Mouse (Mus musculus) liver, embryonic 15.5 days (tissue): ENCODE data around the gene Crybg2. TPM values are rescaled to one million over a fixed set of nuclear protein-coding genes. Genes with fewer than 3 reads are reported as not detected.

Experiments used
- ATAC-seq: fragments of 200-750 bp; cut with Nextera tagmentation; 2 replicates; pipeline ENCODE4 v1.8.0; 2017; ENCODE audit warnings: moderate number of reproducible peaks, mild to moderate bottlenecking, moderate library complexity; ENCODE audit not compliant: insufficient read depth
- H3K27ac ChIP-seq: fragments of 300-500 bp; sonication (generic); replicated peaks from 2 replicates; pipeline ENCODE4 v1.5.1; 2015; ENCODE audit warnings: mild to moderate bottlenecking, inconsistent platforms
- H3K27me3 ChIP-seq: fragments of 300-500 bp; sonication (generic); 2 replicates; pipeline ENCODE4 v1.6.1; 2015; ENCODE audit warnings: mild to moderate bottlenecking, inconsistent platforms
- H3K36me3 ChIP-seq: fragments of 300-500 bp; sonication (generic); replicated peaks from 2 replicates; pipeline ENCODE4 v1.6.1; 2015; ENCODE audit warnings: moderate library complexity, mild to moderate bottlenecking, inconsistent platforms
- H3K4me1 ChIP-seq: fragments of 300-500 bp; sonication (generic); replicated peaks from 2 replicates; pipeline ENCODE4 v1.6.1; 2015; ENCODE audit warnings: inconsistent platforms
- H3K4me2 ChIP-seq: fragments of 300-500 bp; sonication (generic); 2 replicates; pipeline ENCODE4 v1.6.1; 2015; ENCODE audit warnings: moderate library complexity, mild to moderate bottlenecking, inconsistent platforms
- H3K4me3 ChIP-seq: fragments of 300-500 bp; sonication (generic); replicated peaks from 2 replicates; pipeline ENCODE4 v1.5.1; 2015; ENCODE audit warnings: mild to moderate bottlenecking, inconsistent platforms
- H3K9ac ChIP-seq: fragments of 300-500 bp; sonication (generic); 2 replicates; pipeline ENCODE4 v1.6.1; 2015; ENCODE audit warnings: moderate library complexity, mild to moderate bottlenecking, inconsistent platforms
- H3K9me3 ChIP-seq: fragments of 300-500 bp; sonication (generic); replicated peaks from 2 replicates; pipeline ENCODE4 v1.6.1; 2016; ENCODE audit warnings: inconsistent platforms
- WGBS: fragments of 180-500 bp; shearing (Covaris S2); methylation state at CpG from one replicate; pipeline ENCODE4 v1.1.7; 2015; ENCODE audit warnings: mixed read lengths; ENCODE audit not compliant: insufficient replicate concordance; 5-methylcytosine and 5-hydroxymethylcytosine counted together
- polyA plus RNA-seq: library from polyadenylated mRNA; unstranded; fragments of >200 nt; fragmentation: Nextera tagmentation; extraction: Ambion mirVana; gene quantifications from 2 replicates; pipeline ENCODE4 v1.2.1, GENCODE M21; 2015

Crybg2 gene
- polyA plus RNA-seq, 1 experiment from 2014 or later: 0.59 TPM

DNA sequence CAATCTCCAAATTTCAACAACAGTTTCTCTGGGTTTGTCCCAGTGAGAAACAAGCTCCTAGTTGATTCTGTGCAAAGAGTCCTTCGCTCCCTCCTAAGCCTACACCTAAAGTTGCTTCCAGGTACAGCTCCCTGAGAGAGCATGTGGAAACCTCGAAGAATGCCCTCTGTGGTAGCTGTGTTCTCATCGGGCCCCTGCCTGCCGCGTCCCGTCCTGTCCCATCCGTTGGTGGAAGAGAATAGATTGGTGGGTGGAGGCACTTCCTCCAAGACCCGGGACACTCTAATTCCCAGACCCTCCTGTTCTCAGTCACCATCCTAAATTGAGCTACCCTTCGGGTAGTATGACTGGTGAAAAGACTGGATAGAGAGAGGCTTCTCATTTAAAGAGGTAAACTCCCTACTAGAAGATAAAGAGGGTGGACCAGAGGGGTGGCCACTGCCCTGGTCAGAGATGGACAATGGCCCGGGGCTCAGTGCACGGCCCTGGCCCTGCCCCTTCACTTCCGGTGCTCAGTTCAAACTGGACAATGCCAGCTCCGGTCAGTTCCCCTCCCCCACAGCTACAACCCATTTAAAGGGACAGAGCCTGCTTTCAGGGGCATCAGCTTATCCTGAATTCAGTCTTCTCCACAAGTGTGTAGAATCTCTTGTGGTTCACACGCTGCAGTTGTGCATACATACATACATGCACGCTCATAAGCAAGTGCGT, 40.8 kb upstream of the Crybg2 start:
- no peak overlapping the region for H3K27ac ChIP-seq
- H3K36me3 ChIP-seq: no peaks in the 10 kb centered on the region
- no peak for ATAC-seq
- H3K4me2 ChIP-seq: peak overlapping the region; percentile 7
- WGBS: 4% methylated on average over 16 of the region's 16 CpGs
- no peak overlapping the region for H3K4me3 ChIP-seq
- H3K4me1 ChIP-seq: peaks cover 15% of the 10 kb centered on the region
- H3K9ac ChIP-seq: no peak overlapping the region
- no peaks in the 10 kb centered on the region for H3K9me3 ChIP-seq
- H3K27me3 ChIP-seq: peaks cover 64% of the 10 kb centered on the region

DNA sequence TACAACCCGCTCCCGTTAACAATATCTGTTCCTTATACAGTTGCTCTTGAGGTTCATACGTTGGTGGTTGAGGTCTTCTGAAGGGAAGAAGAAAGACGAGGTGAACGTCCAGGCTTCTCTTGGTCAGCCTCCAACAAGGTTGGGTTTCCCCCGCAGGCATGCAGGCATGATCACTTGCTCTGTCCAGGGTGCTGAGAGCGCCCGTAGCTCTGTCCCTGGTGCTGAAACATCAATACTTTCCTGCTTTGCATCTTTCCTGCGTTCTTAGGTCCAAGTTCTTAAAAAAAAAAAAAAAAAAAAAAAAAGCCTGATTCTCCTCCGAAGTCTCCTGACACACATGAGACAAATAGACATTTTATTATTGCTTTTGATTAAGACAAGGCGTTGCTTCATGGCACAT, 40.0 kb upstream of the Crybg2 start:
- peaks cover 15% of the 10 kb centered on the region for H3K4me1 ChIP-seq
- no peak for ATAC-seq
- 3% methylated on average over 11 of the region's 11 CpGs for WGBS
- H3K4me3 ChIP-seq: no peak overlapping the region
- H3K9me3 ChIP-seq: no peaks in the 10 kb centered on the region
- peaks cover 56% of the 10 kb centered on the region for H3K27me3 ChIP-seq
- no peaks in the 10 kb centered on the region for H3K36me3 ChIP-seq
- no peak overlapping the region for H3K27ac ChIP-seq
- H3K9ac ChIP-seq: no peak overlapping the region
- H3K4me2 ChIP-seq: no peak overlapping the region

GRCm38 (mm10) chr4:134025802-134026201, 34.8 kb upstream of the Crybg2 start:
- WGBS: 66% methylated on average over 9 of the region's 9 CpGs
- Histone ChIP-seq H3K4me1 (no peaks in the 10 kb centered on the region), H3K4me3 (no peak overlapping the region), H3K9ac (no peak overlapping the region), H3K9me3 (no peaks in the 10 kb centered on the region), H3K27me3 (peaks cover 4% of the 10 kb centered on the region), H3K27ac (no peak overlapping the region), H3K36me3 (no peaks in the 10 kb centered on the region), H3K4me2 (no peak overlapping the region)
- no peak for ATAC-seq

- WGBS: 5% methylated on average over 16 of the region's 16 CpGs
- Histone ChIP-seq H3K36me3 (no peaks in the 10 kb centered on the region), H3K9ac (no peak overlapping the region), H3K9me3 (no peaks in the 10 kb centered on the region), H3K27me3 (no peaks in the 10 kb centered on the region), H3K27ac (no peak overlapping the region), H3K4me3 (no peak overlapping the region), H3K4me1 (0 out of 2 replicates have a peak, but pooled peaks cover 2% of the 10 kb centered on the region), H3K4me2 (no peak overlapping the region)
- no peak for ATAC-seq
These were observed 24.7 kb upstream of the Crybg2 start for GRCm38 (mm10) chr4:134035953-134036352.

DNA sequence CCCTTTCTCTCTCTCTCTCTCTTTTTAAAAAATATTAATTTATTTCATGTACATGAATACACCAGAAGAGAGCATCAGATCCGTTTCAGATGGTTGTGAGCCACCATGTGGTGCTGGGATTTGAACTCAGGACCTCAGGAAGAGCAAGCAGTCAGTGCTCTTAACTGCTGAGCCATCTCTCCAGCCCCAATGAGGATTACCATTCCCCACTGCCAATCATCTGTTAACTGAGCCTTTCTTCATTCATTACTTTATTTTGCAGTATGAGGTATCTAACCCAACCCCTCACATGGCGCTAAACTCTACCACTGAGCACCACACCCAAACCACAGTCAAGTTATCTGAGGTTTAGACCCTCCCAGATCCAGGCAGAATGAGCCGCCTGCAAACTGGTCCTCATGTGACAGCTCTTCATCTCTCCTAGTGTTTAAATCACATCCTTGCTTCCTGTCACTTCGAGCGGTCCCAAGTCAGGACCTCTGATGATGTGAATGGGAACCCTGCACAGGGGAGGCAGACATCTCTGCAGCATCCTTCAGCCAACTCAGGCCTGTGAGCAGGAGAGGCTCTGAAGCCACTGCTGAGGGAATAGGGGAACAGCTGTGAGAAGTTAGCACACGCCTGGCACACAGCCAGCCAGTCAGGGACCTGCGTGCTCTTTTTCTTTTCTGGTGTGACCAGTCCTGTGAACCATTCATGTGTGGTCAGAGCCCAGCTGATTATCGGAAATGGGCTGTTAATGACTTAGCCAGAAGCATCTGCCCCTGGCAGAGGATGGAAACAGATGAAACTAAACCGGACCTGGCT, 19.1 kb upstream of the Crybg2 start:
- no peaks in the 10 kb centered on the region for H3K9me3 ChIP-seq
- no peaks in the 10 kb centered on the region for H3K27me3 ChIP-seq
- H3K36me3 ChIP-seq: no peaks in the 10 kb centered on the region
- no peak overlapping the region for H3K27ac ChIP-seq
- 13% methylated on average over 9 of the region's 9 CpGs for WGBS
- no peak overlapping the region for H3K4me2 ChIP-seq
- 0 out of 2 replicates have a peak, but pooled peaks cover 3% of the 10 kb centered on the region for H3K4me1 ChIP-seq
- H3K9ac ChIP-seq: no peak overlapping the region
- ATAC-seq: no peak
- H3K4me3 ChIP-seq: no peak overlapping the region

GRCm38 (mm10) chr4:134043041-134043440, 17.6 kb upstream of the Crybg2 start:
- H3K27ac ChIP-seq: no peak overlapping the region
- no peak for ATAC-seq
- no peaks in the 10 kb centered on the region for H3K36me3 ChIP-seq
- H3K4me2 ChIP-seq: no peak overlapping the region
- H3K9me3 ChIP-seq: no peaks in the 10 kb centered on the region
- 7% methylated on average over 2 of the region's 2 CpGs for WGBS
- H3K9ac ChIP-seq: no peak overlapping the region
- H3K4me3 ChIP-seq: no peak overlapping the region
- no peaks in the 10 kb centered on the region for H3K27me3 ChIP-seq
- 0 out of 2 replicates have a peak, but pooled peaks cover 3% of the 10 kb centered on the region for H3K4me1 ChIP-seq

DNA sequence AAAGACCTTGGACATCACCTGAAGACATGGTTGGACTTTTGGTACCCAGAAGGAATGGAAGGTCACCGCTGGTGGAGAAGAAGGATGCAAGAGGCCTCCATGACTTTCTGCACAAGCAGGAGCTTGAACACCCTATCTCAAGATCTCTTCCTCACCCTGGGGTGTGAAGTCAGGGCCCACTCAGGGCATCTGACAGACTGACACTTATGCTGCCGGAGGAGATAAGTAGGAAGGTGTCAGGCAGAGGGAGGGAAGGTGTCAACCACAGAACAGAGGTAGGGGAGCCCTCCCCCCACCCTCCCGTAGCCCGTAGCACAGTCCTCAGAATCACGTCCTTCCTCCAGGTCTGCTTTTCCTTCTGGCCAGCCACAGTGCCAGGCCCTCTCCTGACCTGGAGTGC, 13.0 kb upstream of the Crybg2 start:
- H3K4me2 ChIP-seq: no peak overlapping the region
- no peaks in the 10 kb centered on the region for H3K36me3 ChIP-seq
- no peak for ATAC-seq
- peaks cover 2% of the 10 kb centered on the region; the same call in 1 of the 2 replicates for H3K27me3 ChIP-seq
- 0 out of 2 replicates have a peak, but pooled peaks cover 5% of the 10 kb centered on the region for H3K4me1 ChIP-seq
- H3K27ac ChIP-seq: no peak overlapping the region
- no peak overlapping the region for H3K9ac ChIP-seq
- WGBS: 52% methylated on average over 5 of the region's 5 CpGs
- no peaks in the 10 kb centered on the region for H3K9me3 ChIP-seq
- H3K4me3 ChIP-seq: no peak overlapping the region

- Histone ChIP-seq H3K9me3 (no peaks in the 10 kb centered on the region), H3K36me3 (no peaks in the 10 kb centered on the region), H3K4me3 (no peak overlapping the region), H3K4me1 (0 out of 2 replicates have a peak, but pooled peaks cover 6% of the 10 kb centered on the region), H3K4me2 (no peak overlapping the region), H3K9ac (no peak overlapping the region), H3K27me3 (peaks cover 4% of the 10 kb centered on the region; the same call in 1 of the 2 replicates), H3K27ac (no peak overlapping the region)
- ATAC-seq: no peak
- 59% methylated on average over 5 of the region's 5 CpGs for WGBS
These were observed 8.7 kb upstream of the Crybg2 start for GRCm38 (mm10) chr4:134051912-134052311.

- Histone ChIP-seq H3K27ac (no peak overlapping the region), H3K9ac (no peak overlapping the region), H3K27me3 (peaks cover 7% of the 10 kb centered on the region; the same call in 1 of the 2 replicates), H3K4me2 (no peak overlapping the region), H3K4me3 (no peak overlapping the region), H3K4me1 (0 out of 2 replicates have a peak, but pooled peaks cover 6% of the 10 kb centered on the region), H3K36me3 (no peaks in the 10 kb centered on the region), H3K9me3 (no peaks in the 10 kb centered on the region)
- 12% methylated on average over 8 of the region's 8 CpGs for WGBS
- no peak for ATAC-seq
These were observed 8.1 kb upstream of the Crybg2 start for GRCm38 (mm10) chr4:134052560-134052959.

- no peak for ATAC-seq
- no peak within 1 kb of the TSS for H3K4me2 ChIP-seq
- no peak within 1 kb of the TSS for H3K4me3 ChIP-seq
- WGBS: 46% methylated on average over 3 of the region's 3 CpGs
- peaks cover 10% of the 10 kb centered on the region for H3K27me3 ChIP-seq
- H3K9ac ChIP-seq: no peak within 1 kb of the TSS
- no peaks in the 10 kb centered on the region for H3K36me3 ChIP-seq
- no peaks in the 10 kb centered on the region for H3K9me3 ChIP-seq
- H3K27ac ChIP-seq: no peak within 1 kb of the TSS
- 0 out of 2 replicates have a peak, but pooled peaks cover 8% of the 10 kb centered on the region for H3K4me1 ChIP-seq
These were observed 7.1 kb upstream of the Crybg2 start, which contains the start of gene Zfp683 for GRCm38 (mm10) chr4:134053538-134053937. Gene Zfp683, plus strand, starts transcription at chr4:134053838.

DNA sequence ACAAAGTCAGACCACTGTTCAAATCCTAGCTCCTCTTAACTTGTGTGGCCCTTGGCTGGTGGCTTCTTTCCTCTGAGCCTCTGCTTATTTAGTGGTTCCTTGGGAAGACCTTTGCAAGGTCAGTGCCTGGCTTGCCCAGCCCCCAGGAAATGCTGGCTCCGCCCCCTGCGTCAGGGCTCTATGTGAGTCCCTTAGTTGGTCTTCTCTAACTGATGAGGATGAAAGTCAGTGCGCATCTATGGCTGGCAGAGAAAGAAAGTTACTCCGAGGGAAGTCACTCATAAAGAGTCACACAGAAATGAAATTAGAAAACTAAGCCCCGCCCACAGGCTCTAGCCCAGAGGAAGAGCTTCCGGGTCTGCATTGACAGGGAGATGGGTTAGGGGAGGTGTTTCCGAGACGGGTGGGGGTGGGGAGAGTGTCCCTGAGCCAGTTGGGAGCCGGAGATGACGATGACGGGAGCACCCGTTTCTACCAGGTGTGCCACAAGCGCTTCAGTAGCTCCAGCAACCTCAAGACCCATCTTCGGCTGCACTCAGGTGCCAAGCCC, 2.4 kb upstream of the Crybg2 start:
- H3K9me3 ChIP-seq: no peaks in the 10 kb centered on the region
- H3K27me3 ChIP-seq: peaks cover 10% of the 10 kb centered on the region
- H3K36me3 ChIP-seq: no peaks in the 10 kb centered on the region
- WGBS: 19% methylated on average over 14 of the region's 14 CpGs
- no peak overlapping the region for H3K27ac ChIP-seq
- H3K9ac ChIP-seq: no peak overlapping the region
- H3K4me2 ChIP-seq: peak overlapping the region; percentile 37
- ATAC-seq: no peak
- H3K4me1 ChIP-seq: peaks cover 20% of the 10 kb centered on the region
- peak overlapping the region; percentile 11; the same call in 1 of the 2 replicates for H3K4me3 ChIP-seq
